Mouse (Mus musculus) lung, embryonic 14.5 days (tissue): Measurements from ENCODE around the gene Zfp266. TPM values are rescaled to one million over a fixed set of nuclear protein-coding genes. Genes with fewer than 3 reads are reported as not detected.
A peak's percentile ranks its signal among the peaks of the same experiment; 100 is the strongest.

Experiments used
- ATAC-seq: fragments of 200-750 bp; cut with Nextera tagmentation; 2 replicates; pipeline ENCODE4 v1.8.0; 2017; ENCODE audit warnings: mild to moderate bottlenecking, moderate TSS enrichment, moderate library complexity; ENCODE audit not compliant: insufficient read depth
- DNase-seq: peaks from one replicate; pipeline ENCODE4 v3.0.0-alpha.2; 2015
- H3K27ac ChIP-seq: fragments of 300-500 bp; sonication (generic); 2 replicates; pipeline ENCODE4 v1.5.1; 2014; ENCODE audit warnings: low read depth, mild to moderate bottlenecking, moderate library complexity
- H3K27me3 ChIP-seq: fragments of 300-500 bp; sonication (generic); 2 replicates; pipeline ENCODE4 v1.6.1; 2014; ENCODE audit warnings: low read length, control low read depth; ENCODE audit not compliant: insufficient read depth
- H3K36me3 ChIP-seq: fragments of 300-500 bp; sonication (generic); 2 replicates; pipeline ENCODE4 v1.6.1; 2014; ENCODE audit warnings: control low read depth; ENCODE audit not compliant: insufficient read depth
- H3K4me1 ChIP-seq: fragments of 300-500 bp; sonication (generic); 2 replicates; pipeline ENCODE4 v1.6.1; 2014; ENCODE audit warnings: antibody characterized with exemption, control low read depth; ENCODE audit not compliant: insufficient read depth
- H3K4me2 ChIP-seq: fragments of 300-500 bp; sonication (generic); 2 replicates; pipeline ENCODE4 v1.6.1; 2014; ENCODE audit warnings: mild to moderate bottlenecking
- H3K4me3 ChIP-seq: fragments of 300-500 bp; sonication (generic); 2 replicates; pipeline ENCODE4 v1.5.1; 2014; ENCODE audit warnings: low read depth, low read length
- H3K9ac ChIP-seq: fragments of 300-500 bp; sonication (generic); 2 replicates; pipeline ENCODE4 v1.6.1; 2014
- H3K9me3 ChIP-seq: fragments of 300-500 bp; sonication (generic); 2 replicates; pipeline ENCODE4 v1.6.1; 2016; ENCODE audit warnings: low read depth, low read length, control low read depth
- CTCF ChIP-seq: IDR thresholded peaks from 2 replicates; pipeline ENCODE4 v1.5.1; 2016; ENCODE audit warnings: antibody characterized with exemption, low read depth
- WGBS: fragments of 180-500 bp; shearing (Covaris S2); extraction: QIAGEN DNeasy Blood & Tissue Kit; methylation state at CpG from one replicate; pipeline ENCODE4 v1.1.7; 2014; 5-methylcytosine and 5-hydroxymethylcytosine counted together
- polyA plus RNA-seq: library from polyadenylated mRNA; unstranded; fragments of >200 nt; fragmentation: Nextera tagmentation; extraction: Ambion mirVana; gene quantifications from 2 replicates; pipeline ENCODE4 v1.2.1, GENCODE M21; 2014

The Zfp266 gene
- polyA plus RNA-seq, 1 experiment from 2014 or later = 107 TPM

DNA sequence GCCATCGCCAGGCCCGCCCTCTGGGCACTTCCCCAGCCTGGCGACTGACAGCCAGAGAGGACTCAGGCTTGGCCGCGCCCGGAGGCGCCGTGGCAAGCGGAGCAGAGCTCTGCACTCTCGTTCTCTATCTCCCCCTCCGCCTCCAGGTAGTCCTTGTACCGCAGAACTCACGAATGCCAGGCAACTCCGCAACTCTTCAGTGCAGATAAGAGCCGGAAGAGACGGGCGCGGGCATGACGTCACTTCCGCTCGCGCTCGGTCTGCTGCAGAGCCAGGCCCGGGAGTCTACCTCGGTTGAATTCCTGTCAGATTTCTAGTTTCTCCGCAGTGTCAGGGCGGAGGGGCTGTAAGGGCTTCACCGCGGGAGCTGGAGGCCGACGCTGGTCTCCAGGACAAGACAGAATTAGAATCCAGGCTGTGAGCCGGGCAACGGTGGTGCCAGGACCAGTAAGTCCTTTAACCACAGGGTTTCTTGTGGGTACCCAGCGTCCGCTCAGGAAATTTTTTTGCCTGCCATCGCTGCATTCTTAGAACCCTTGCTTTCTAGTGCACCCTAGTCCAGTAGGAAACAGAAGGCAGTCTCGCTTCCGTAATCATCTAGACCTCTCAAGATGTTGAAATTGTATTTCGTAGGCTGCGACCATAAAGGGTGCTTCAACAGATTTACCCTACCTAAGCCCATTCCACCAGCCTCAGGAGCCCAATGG, 28.5 kb downstream of the Zfp266 start, which contains the start of gene Zfp426:
Gene Zfp426, minus strand, starts transcription at position 220 of the 707 bp plus-strand sequence.
- H3K4me2 ChIP-seq = peak within 1 kb of the TSS; percentile 86
- ATAC-seq (peak; percentile 97), DNase-seq (peak; percentile 97)
- H3K27ac ChIP-seq = peak within 1 kb of the TSS; percentile 98
- peaks cover 25% of the 10 kb centered on the region for H3K36me3 ChIP-seq
- peaks cover 2% of the 10 kb centered on the region; the same call in 1 of the 2 replicates for H3K4me1 ChIP-seq
- H3K4me3 ChIP-seq = peak within 1 kb of the TSS; percentile 85
- WGBS = under 1% methylated on average over 40 of the region's 40 CpGs
- no peaks in the 10 kb centered on the region for H3K9me3 ChIP-seq
- TF ChIP-seq CTCF = no peak
- peak within 1 kb of the TSS; percentile 93 for H3K9ac ChIP-seq
- no peaks in the 10 kb centered on the region for H3K27me3 ChIP-seq

GRCm38 (mm10) chr9:20491858-20492526, 29.2 kb downstream of the Zfp266 start:
- no peak for TF ChIP-seq CTCF
- 7% methylated on average over 20 of the region's 20 CpGs for WGBS
- ATAC-seq = no peak

DNA sequence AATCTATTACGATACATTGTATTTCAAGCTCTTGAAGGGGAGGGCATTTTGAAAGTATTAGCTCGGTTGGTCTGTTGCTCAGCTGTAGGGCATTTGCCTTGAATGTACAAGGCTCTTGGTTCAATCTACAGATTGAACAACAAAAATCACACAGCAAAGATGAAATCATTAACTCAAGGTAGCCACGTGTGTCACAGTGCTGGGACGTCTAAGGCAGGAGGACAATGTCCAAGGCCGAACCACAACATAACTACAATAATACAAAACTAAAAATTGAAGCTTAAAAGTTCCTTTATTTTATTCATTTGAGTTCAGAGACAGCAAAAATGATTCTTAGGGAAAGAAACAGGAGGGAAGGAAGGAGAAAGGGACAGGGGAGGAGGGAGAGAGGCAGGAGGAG, 31.7 kb downstream of the Zfp266 start:
- Histone ChIP-seq H3K9ac (no peak overlapping the region), H3K4me3 (no peak overlapping the region), H3K27ac (no peak overlapping the region), H3K4me2 (no peak overlapping the region), H3K9me3 (no peaks in the 10 kb centered on the region), H3K4me1 (peaks cover 2% of the 10 kb centered on the region; the same call in 1 of the 2 replicates), H3K36me3 (peaks cover 23% of the 10 kb centered on the region), H3K27me3 (no peaks in the 10 kb centered on the region)
- TF ChIP-seq CTCF = no peak
- 86% methylated on average over 5 of the region's 5 CpGs for WGBS
- DNase-seq (no peak), ATAC-seq (no peak)

More at GRCm38 (mm10) chr9:20491858-20492526, 29.2 kb downstream of the Zfp266 start:
- Histone ChIP-seq H3K27ac (peak overlapping the region; percentile 98), H3K4me3 (peak overlapping the region; percentile 85), H3K4me1 (peaks cover 2% of the 10 kb centered on the region; the same call in 1 of the 2 replicates), H3K9me3 (no peaks in the 10 kb centered on the region), H3K9ac (peak overlapping the region; percentile 93), H3K4me2 (peak overlapping the region; percentile 86), H3K36me3 (peaks cover 21% of the 10 kb centered on the region), H3K27me3 (no peaks in the 10 kb centered on the region)
- DNase-seq = peak; percentile 12

DNA sequence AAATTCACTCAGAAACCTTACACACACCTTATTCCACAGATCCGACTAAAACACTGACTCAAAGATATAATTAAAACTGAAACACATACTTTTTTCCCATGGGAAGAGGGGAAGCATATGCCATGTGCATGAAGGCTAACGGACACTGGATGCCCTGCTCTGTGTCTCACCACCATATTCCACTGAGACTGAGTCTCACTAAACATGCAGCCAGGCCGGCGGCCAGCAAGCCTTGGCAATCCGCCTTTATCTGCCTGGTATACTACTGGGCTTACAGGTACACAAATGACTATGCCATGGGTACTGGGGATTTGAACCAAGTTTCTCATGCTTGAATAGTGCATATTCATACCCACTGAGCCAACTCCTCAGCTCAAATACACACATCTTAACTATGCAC, 41.8 kb downstream of the Zfp266 start:
- ATAC-seq (no peak), DNase-seq (no peak)
- H3K9me3 ChIP-seq = no peaks in the 10 kb centered on the region
- H3K4me2 ChIP-seq = no peak overlapping the region
- TF ChIP-seq CTCF = no peak
- no peak overlapping the region for H3K27ac ChIP-seq
- H3K27me3 ChIP-seq = no peaks in the 10 kb centered on the region
- no peaks in the 10 kb centered on the region for H3K4me1 ChIP-seq
- 88% methylated on average over 5 of the region's 5 CpGs for WGBS
- no peak overlapping the region for H3K4me3 ChIP-seq
- peaks cover 61% of the 10 kb centered on the region for H3K36me3 ChIP-seq
- no peak overlapping the region; the same call in 1 of the 2 replicates for H3K9ac ChIP-seq

DNA sequence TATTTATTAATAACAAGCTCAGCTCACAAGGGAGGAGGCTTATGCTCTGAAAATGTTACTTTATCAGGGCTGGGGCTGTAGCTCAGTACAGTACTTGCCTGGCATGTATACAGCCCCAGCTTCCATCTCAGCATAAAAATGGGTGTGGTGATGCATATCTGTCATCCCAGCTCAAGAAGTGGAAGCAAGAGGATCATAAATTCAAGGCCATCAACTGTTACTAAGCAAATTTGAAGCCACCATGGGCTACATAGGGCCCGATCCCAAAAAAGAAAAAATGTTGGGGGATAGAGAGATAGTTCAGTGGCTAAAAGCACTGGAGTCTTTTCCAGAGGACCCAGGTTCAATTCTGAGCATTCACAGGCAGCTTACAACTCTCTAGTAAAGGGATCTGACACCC, 44.6 kb downstream of the Zfp266 start:
- peaks cover 63% of the 10 kb centered on the region for H3K36me3 ChIP-seq
- H3K9ac ChIP-seq = no peak overlapping the region
- H3K4me3 ChIP-seq = no peak overlapping the region
- no peak for TF ChIP-seq CTCF
- no peaks in the 10 kb centered on the region for H3K4me1 ChIP-seq
- H3K9me3 ChIP-seq = no peaks in the 10 kb centered on the region
- H3K27ac ChIP-seq = no peak overlapping the region
- no peak for DNase-seq
- no peak for ATAC-seq
- no peak overlapping the region for H3K4me2 ChIP-seq
- 82% methylated on average over 1 of the region's 1 CpGs for WGBS
- H3K27me3 ChIP-seq = no peaks in the 10 kb centered on the region

- Histone ChIP-seq H3K4me2 (no peak overlapping the region), H3K27me3 (no peaks in the 10 kb centered on the region), H3K9ac (no peak overlapping the region), H3K27ac (no peak overlapping the region), H3K9me3 (peaks cover 14% of the 10 kb centered on the region; the same call in 1 of the 2 replicates), H3K4me1 (no peaks in the 10 kb centered on the region), H3K4me3 (no peak overlapping the region), H3K36me3 (peaks cover 36% of the 10 kb centered on the region)
- DNase-seq (peak; percentile 92), ATAC-seq (peak; percentile 57)
- peak; percentile 87 for TF ChIP-seq CTCF
- WGBS = 56% methylated on average over 7 of the region's 7 CpGs
Observed at GRCm38 (mm10) chr9:20466761-20467442, 54.3 kb downstream of the Zfp266 start.
